Mouse (Mus musculus) intestine, embryonic 16.5 days (tissue): ENCODE measurements around the gene Car5a. TPM values are rescaled to one million over a fixed set of nuclear protein-coding genes. Genes with fewer than 3 reads are reported as not detected.

Source experiments
- ATAC-seq: fragments of 200-750 bp; cut with Nextera tagmentation; 2 replicates; pipeline ENCODE4 v1.8.0; 2017; ENCODE audit warnings: moderate TSS enrichment, moderate library complexity
- H3K27ac ChIP-seq: fragments of 300-500 bp; sonication (generic); 2 replicates; pipeline ENCODE4 v1.5.1; 2014; ENCODE audit warnings: mild to moderate bottlenecking, low read length
- H3K27me3 ChIP-seq: fragments of 300-500 bp; sonication (generic); replicated peaks from 2 replicates; pipeline ENCODE4 v1.6.1; 2014; ENCODE audit warnings: low read length, control low read depth, mixed read lengths; ENCODE audit not compliant: control insufficient read depth, insufficient read depth
- H3K36me3 ChIP-seq: fragments of 300-500 bp; sonication (generic); 2 replicates; pipeline ENCODE4 v1.6.1; 2014; ENCODE audit warnings: low read length, control low read depth; ENCODE audit not compliant: control insufficient read depth, insufficient read depth
- H3K4me1 ChIP-seq: fragments of 300-500 bp; sonication (generic); 2 replicates; pipeline ENCODE4 v1.6.1; 2014; ENCODE audit warnings: low read length, control low read depth, mixed read lengths; ENCODE audit not compliant: control insufficient read depth, insufficient read depth
- H3K4me2 ChIP-seq: fragments of 300-500 bp; sonication (generic); 2 replicates; pipeline ENCODE4 v1.6.1; 2014; ENCODE audit warnings: low read depth, low read length, control low read depth
- H3K4me3 ChIP-seq: fragments of 300-500 bp; sonication (generic); 2 replicates; pipeline ENCODE4 v1.5.1; 2014; ENCODE audit warnings: mild to moderate bottlenecking, low read length
- H3K9ac ChIP-seq: fragments of 300-500 bp; sonication (generic); 2 replicates; pipeline ENCODE4 v1.6.1; 2014; ENCODE audit warnings: low read depth, low read length
- H3K9me3 ChIP-seq: fragments of 300-500 bp; sonication (generic); 2 replicates; pipeline ENCODE4 v1.6.1; 2016; ENCODE audit warnings: low read length, control low read depth; ENCODE audit not compliant: control insufficient read depth
- WGBS: fragments of 180-500 bp; shearing (Covaris S2); extraction: QIAGEN DNeasy Blood & Tissue Kit; methylation state at CpG from one replicate; pipeline ENCODE4 v1.1.7; 2014; 5-methylcytosine and 5-hydroxymethylcytosine counted together
- polyA plus RNA-seq: library from polyadenylated mRNA; unstranded; fragments of >200 nt; fragmentation: Nextera tagmentation; extraction: Ambion mirVana; gene quantifications from 2 replicates; pipeline ENCODE4 v1.2.1, GENCODE M21; 2015

Gene Car5a
- polyA plus RNA-seq: 0.31 and 0.70 TPM in 2 replicates

GRCm38 (mm10) chr8:121944831-121945230 is at the start of gene Car5a:
Gene Car5a, minus strand, starts transcription at chr8:121944904.
- no peak within 1 kb of the TSS for H3K4me3 ChIP-seq
- H3K27me3 ChIP-seq: no peaks in the 10 kb centered on the region
- H3K4me2 ChIP-seq: no peak within 1 kb of the TSS
- ATAC-seq: no peak
- H3K27ac ChIP-seq: no peak within 1 kb of the TSS
- no peaks in the 10 kb centered on the region for H3K36me3 ChIP-seq
- peaks cover 18% of the 10 kb centered on the region for H3K4me1 ChIP-seq
- no peaks in the 10 kb centered on the region for H3K9me3 ChIP-seq
- H3K9ac ChIP-seq: peak within 1 kb of the TSS; percentile 24; the same call in 1 of the 2 replicates

DNA sequence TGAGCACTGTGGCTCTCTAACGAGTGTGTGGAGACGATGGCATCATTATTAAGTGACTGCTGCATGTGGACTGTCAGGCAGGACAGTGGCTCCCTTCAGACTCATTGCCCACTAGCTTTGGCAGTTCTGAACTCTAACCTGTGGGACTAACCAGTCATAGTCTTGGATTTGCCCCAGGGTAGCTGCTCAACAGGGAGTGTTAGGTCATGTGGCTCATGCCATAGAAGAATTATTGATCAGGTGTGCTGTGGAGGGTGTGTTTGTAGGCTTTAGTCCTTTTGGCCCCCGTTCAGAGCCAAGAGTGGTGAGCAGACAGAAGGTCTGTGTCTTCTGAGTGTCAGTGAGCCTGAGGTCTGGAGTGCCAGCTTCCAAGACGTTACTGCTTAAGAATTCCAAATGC is 48.2 kb upstream of the Car5a start:
- Histone ChIP-seq H3K9me3 (no peaks in the 10 kb centered on the region), H3K9ac (no peak overlapping the region), H3K36me3 (peaks cover 13% of the 10 kb centered on the region; the same call in 1 of the 2 replicates), H3K4me3 (no peak overlapping the region), H3K4me2 (no peak overlapping the region), H3K27me3 (no peaks in the 10 kb centered on the region), H3K4me1 (no peaks in the 10 kb centered on the region), H3K27ac (no peak overlapping the region)
- no peak for ATAC-seq
- 74% methylated on average over 4 of the region's 4 CpGs for WGBS

- no peak overlapping the region for H3K4me3 ChIP-seq
- H3K36me3 ChIP-seq: peaks cover 13% of the 10 kb centered on the region; the same call in 1 of the 2 replicates
- no peak overlapping the region for H3K4me2 ChIP-seq
- H3K27ac ChIP-seq: no peak overlapping the region
- WGBS: 81% methylated on average over 7 of the region's 7 CpGs
- ATAC-seq: no peak
- H3K4me1 ChIP-seq: no peaks in the 10 kb centered on the region
- H3K9me3 ChIP-seq: no peaks in the 10 kb centered on the region
- H3K9ac ChIP-seq: no peak overlapping the region
- H3K27me3 ChIP-seq: no peaks in the 10 kb centered on the region
Observed at GRCm38 (mm10) chr8:121991611-121992010, 46.9 kb upstream of the Car5a start.

GRCm38 (mm10) chr8:121990506-121991255 is 46.0 kb upstream of the Car5a start:
- no peak overlapping the region for H3K27ac ChIP-seq
- ATAC-seq: no peak
- no peaks in the 10 kb centered on the region for H3K9me3 ChIP-seq
- H3K4me1 ChIP-seq: no peaks in the 10 kb centered on the region
- H3K4me3 ChIP-seq: no peak overlapping the region
- no peak overlapping the region for H3K9ac ChIP-seq
- WGBS: 85% methylated on average over 9 of the region's 9 CpGs
- no peaks in the 10 kb centered on the region for H3K27me3 ChIP-seq
- H3K36me3 ChIP-seq: peaks cover 13% of the 10 kb centered on the region; the same call in 1 of the 2 replicates
- no peak overlapping the region for H3K4me2 ChIP-seq

DNA sequence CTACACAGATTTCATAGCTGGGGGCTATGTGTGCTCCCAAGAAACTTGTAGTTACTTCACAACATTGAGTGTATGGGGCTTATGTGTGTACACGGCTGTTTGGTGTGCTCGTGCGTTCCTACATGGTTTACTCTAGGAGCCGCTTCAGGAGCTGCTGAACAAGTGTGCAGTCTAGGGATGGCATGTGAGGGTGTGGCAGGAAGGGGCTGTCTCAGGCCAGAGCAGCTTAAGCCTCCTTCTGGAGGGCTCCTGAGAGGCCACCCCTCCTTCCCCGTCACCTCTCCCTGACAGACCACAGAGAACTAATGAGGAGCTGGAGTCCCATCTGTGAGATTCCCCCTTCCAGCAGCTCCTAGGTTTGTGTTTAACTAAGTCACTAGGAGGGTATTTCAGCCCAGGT is 43.2 kb upstream of the Car5a start:
- ATAC-seq: no peak
- WGBS: 86% methylated on average over 5 of the region's 5 CpGs
- Histone ChIP-seq H3K4me2 (no peak overlapping the region), H3K27ac (no peak overlapping the region), H3K9me3 (no peaks in the 10 kb centered on the region), H3K9ac (no peak overlapping the region), H3K4me3 (no peak overlapping the region), H3K27me3 (no peaks in the 10 kb centered on the region), H3K36me3 (peaks cover 13% of the 10 kb centered on the region; the same call in 1 of the 2 replicates), H3K4me1 (no peaks in the 10 kb centered on the region)

GRCm38 (mm10) chr8:121985673-121986072 is 41.0 kb upstream of the Car5a start:
- no peaks in the 10 kb centered on the region for H3K9me3 ChIP-seq
- no peak for ATAC-seq
- H3K36me3 ChIP-seq: peaks cover 13% of the 10 kb centered on the region; the same call in 1 of the 2 replicates
- H3K4me1 ChIP-seq: no peaks in the 10 kb centered on the region
- H3K27ac ChIP-seq: no peak overlapping the region
- no peak overlapping the region for H3K4me2 ChIP-seq
- WGBS: 100% methylated on average over 3 of the region's 3 CpGs
- no peak overlapping the region for H3K9ac ChIP-seq
- no peak overlapping the region for H3K4me3 ChIP-seq
- H3K27me3 ChIP-seq: no peaks in the 10 kb centered on the region

DNA sequence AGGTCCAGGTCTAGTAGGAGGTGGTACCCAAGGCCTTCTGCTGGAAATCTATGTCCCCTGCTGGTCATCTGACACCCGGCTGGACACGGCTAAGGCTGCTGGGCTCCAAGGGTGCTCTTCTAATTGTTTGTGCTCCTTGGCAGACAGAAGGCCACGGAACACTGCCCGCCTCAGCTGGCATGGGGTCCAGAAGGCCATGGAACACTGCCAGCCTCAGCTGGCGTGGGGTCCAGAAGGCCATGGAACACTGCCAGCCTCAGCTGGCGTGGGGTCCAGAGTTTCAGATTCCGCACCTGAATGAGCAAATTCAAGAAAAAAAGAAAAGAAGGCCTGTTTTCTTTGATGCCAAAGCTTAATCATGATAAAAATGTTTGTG is 36.8 kb upstream of the Car5a start:
- Histone ChIP-seq H3K9ac (no peak overlapping the region), H3K4me3 (no peak overlapping the region), H3K9me3 (no peaks in the 10 kb centered on the region), H3K36me3 (peaks cover 8% of the 10 kb centered on the region), H3K27ac (no peak overlapping the region), H3K4me2 (no peak overlapping the region), H3K27me3 (no peaks in the 10 kb centered on the region), H3K4me1 (no peaks in the 10 kb centered on the region)
- ATAC-seq: no peak
- 86% methylated on average over 7 of the region's 7 CpGs for WGBS

DNA sequence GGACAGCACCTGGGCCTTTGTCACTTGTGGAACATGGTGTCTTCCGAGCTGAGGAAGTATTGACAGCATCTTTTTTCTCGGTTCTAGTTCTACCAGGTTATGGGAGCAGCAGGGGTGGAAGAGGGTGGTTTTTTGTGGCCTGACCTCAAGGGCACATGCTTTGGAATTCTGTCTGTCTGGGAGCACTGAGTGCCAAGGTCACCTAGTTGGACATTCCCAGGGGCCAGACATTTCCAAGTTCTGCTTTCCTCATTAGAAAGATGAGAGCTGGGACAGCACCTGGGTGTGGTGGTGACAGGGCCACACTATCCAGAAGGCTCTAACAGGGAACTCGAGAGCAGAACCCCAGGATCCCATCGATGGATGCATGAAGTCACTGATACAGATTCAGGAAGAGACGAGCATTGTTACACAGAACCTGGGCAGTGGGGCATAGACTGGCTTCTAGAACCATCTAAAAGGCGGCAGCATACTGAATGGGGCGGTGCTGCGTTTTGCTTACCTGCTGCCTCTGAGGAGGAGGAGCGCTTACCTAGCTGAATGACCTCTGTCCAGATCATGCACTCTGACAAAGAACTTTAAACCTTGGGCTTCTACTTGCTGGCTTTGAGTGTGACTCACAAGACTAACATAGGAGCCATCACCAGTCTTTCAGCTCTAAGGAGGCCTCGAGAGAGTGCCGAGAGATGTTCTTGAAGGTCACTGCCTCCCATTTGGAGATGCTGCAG is 36.3 kb upstream of the Car5a start:
- no peak overlapping the region for H3K4me3 ChIP-seq
- H3K9ac ChIP-seq: no peak overlapping the region
- H3K9me3 ChIP-seq: no peaks in the 10 kb centered on the region
- 94% methylated on average over 11 of the region's 11 CpGs for WGBS
- H3K27me3 ChIP-seq: no peaks in the 10 kb centered on the region
- H3K27ac ChIP-seq: no peak overlapping the region
- no peaks in the 10 kb centered on the region for H3K4me1 ChIP-seq
- peaks cover 14% of the 10 kb centered on the region for H3K36me3 ChIP-seq
- no peak overlapping the region for H3K4me2 ChIP-seq
- no peak for ATAC-seq

- Histone ChIP-seq H3K9me3 (no peaks in the 10 kb centered on the region), H3K9ac (no peak overlapping the region), H3K4me3 (no peak overlapping the region), H3K4me1 (no peaks in the 10 kb centered on the region), H3K36me3 (peaks cover 28% of the 10 kb centered on the region), H3K27ac (no peak overlapping the region), H3K4me2 (no peak overlapping the region), H3K27me3 (no peaks in the 10 kb centered on the region)
- 93% methylated on average over 13 of the region's 13 CpGs for whole genome bisulfite sequencing
- no peak for ATAC-seq
Observed at GRCm38 (mm10) chr8:121978670-121979069, 34.0 kb upstream of the Car5a start.
